Mouse (Mus musculus): ENCODE results near the gene Prkd2.

Gene Prkd2

GRCm38 (mm10) chr7:16895511-16895910 lies 52.8 kb downstream of the Prkd2 start:
- no peak for DNase-seq

GRCm38 (mm10) chr7:16900526-16900925 lies 57.8 kb downstream of the Prkd2 start:
- no peak for DNase-seq

GRCm38 (mm10) chr7:16903439-16903955 lies 60.8 kb downstream of the Prkd2 start:
- DNase-seq = no peak

- no peak for DNase-seq
These were observed 61.5 kb downstream of the Prkd2 start for GRCm38 (mm10) chr7:16904120-16904675.

- no peak for DNase-seq
These were observed 62.9 kb downstream of the Prkd2 start for GRCm38 (mm10) chr7:16905491-16906021.

- DNase-seq = no peak
These were observed 63.6 kb downstream of the Prkd2 start, which contains the start of gene Ptgir for GRCm38 (mm10) chr7:16906281-16906680. Ptgir (plus strand) TSS chr7:16906490.

- no peak for DNase-seq
These were observed 64.3 kb downstream of the Prkd2 start for GRCm38 (mm10) chr7:16906889-16907559.

GRCm38 (mm10) chr7:16907842-16908241 lies 65.1 kb downstream of the Prkd2 start:
- no peak for DNase-seq

- DNase-seq = no peak
These were observed 65.7 kb downstream of the Prkd2 start for GRCm38 (mm10) chr7:16908367-16908766.

GRCm38 (mm10) chr7:16908859-16909258 lies 66.2 kb downstream of the Prkd2 start:
- no peak for DNase-seq

- no peak for DNase-seq
These were observed 67.2 kb downstream of the Prkd2 start for GRCm38 (mm10) chr7:16909909-16910308.

- DNase-seq = no peak
These were observed 69.2 kb downstream of the Prkd2 start for GRCm38 (mm10) chr7:16911904-16912303.

- no peak for DNase-seq
These were observed 69.7 kb downstream of the Prkd2 start for GRCm38 (mm10) chr7:16912360-16912759.

- peak; percentile 77 for DNase-seq
These were observed 71.2 kb downstream of the Prkd2 start for GRCm38 (mm10) chr7:16913806-16914452.

GRCm38 (mm10) chr7:16914453-16915343 lies 72.0 kb downstream of the Prkd2 start:
- no peak for DNase-seq

GRCm38 (mm10) chr7:16915461-16916340 lies 73.0 kb downstream of the Prkd2 start:
- DNase-seq = no peak

- DNase-seq = peak; percentile 37
These were observed 73.9 kb downstream of the Prkd2 start for GRCm38 (mm10) chr7:16916342-16917265.

GRCm38 (mm10) chr7:16917447-16917846 lies 74.7 kb downstream of the Prkd2 start:
- DNase-seq = no peak

GRCm38 (mm10) chr7:16918014-16918413 lies 75.3 kb downstream of the Prkd2 start:
- DNase-seq = peak; percentile 88

- DNase-seq = no peak
These were observed 76.0 kb downstream of the Prkd2 start for GRCm38 (mm10) chr7:16918670-16919069.
